Mouse (Mus musculus) hindbrain, embryonic 13.5 days (tissue): ENCODE results near the gene 2810408A11Rik. TPM values are rescaled to one million over a fixed set of nuclear protein-coding genes. Genes with fewer than 3 reads are reported as not detected.
A peak's percentile ranks its signal among the peaks of the same experiment; 100 is the strongest.
"Not testable (repeated sequence)": the region's sequence is repeated elsewhere in the genome, so short reads cannot be mapped to it uniquely, and the experiment has no call there.

Experiments
- ATAC-seq: fragments of 200-750 bp; cut with Nextera tagmentation; 2 replicates; pipeline ENCODE4 v1.8.0; 2017; ENCODE audit warnings: moderate TSS enrichment; ENCODE audit not compliant: low FRiP score
- H3K27ac ChIP-seq: fragments of 300-500 bp; sonication (generic); 2 replicates; pipeline ENCODE4 v1.5.1; 2015; ENCODE audit warnings: inconsistent platforms, mild to moderate bottlenecking, moderate library complexity
- H3K27me3 ChIP-seq: fragments of 300-500 bp; sonication (generic); 2 replicates; pipeline ENCODE4 v1.6.1; 2015; ENCODE audit warnings: mild to moderate bottlenecking, inconsistent platforms
- H3K36me3 ChIP-seq: fragments of 300-500 bp; sonication (generic); 2 replicates; pipeline ENCODE4 v1.6.1; 2015; ENCODE audit warnings: mild to moderate bottlenecking, inconsistent platforms
- H3K4me1 ChIP-seq: fragments of 300-500 bp; sonication (generic); replicated peaks from 2 replicates; pipeline ENCODE4 v1.6.1; 2015; ENCODE audit warnings: inconsistent platforms
- H3K4me2 ChIP-seq: fragments of 300-500 bp; sonication (generic); 2 replicates; pipeline ENCODE4 v1.6.1; 2015; ENCODE audit warnings: inconsistent platforms, mild to moderate bottlenecking, moderate library complexity
- H3K4me3 ChIP-seq: fragments of 300-500 bp; sonication (generic); 2 replicates; pipeline ENCODE4 v1.5.1; 2015; ENCODE audit warnings: mild to moderate bottlenecking, inconsistent platforms
- H3K9ac ChIP-seq: fragments of 300-500 bp; sonication (generic); 2 replicates; pipeline ENCODE4 v1.6.1; 2015; ENCODE audit warnings: mild to moderate bottlenecking, inconsistent platforms
- H3K9me3 ChIP-seq: fragments of 300-500 bp; sonication (generic); 2 replicates; pipeline ENCODE4 v1.6.1; 2016; ENCODE audit warnings: inconsistent platforms
- WGBS: fragments of 180-500 bp; shearing (Covaris S2); methylation state at CpG from one replicate; pipeline ENCODE4 v1.1.7; 2015; 5-methylcytosine and 5-hydroxymethylcytosine counted together
- polyA plus RNA-seq: library from polyadenylated mRNA; unstranded; fragments of >200 nt; fragmentation: Nextera tagmentation; extraction: Ambion mirVana; gene quantifications from 2 replicates; pipeline ENCODE4 v1.2.1, GENCODE M21; 2015

Gene 2810408A11Rik
- polyA plus RNA-seq, 1 experiment from 2014 or later, result 10.3 TPM

GRCm38 (mm10) chr11:69870289-69871069 is 30.3 kb downstream of the 2810408A11Rik start:
- Histone ChIP-seq H3K9me3 (no peaks in the 10 kb centered on the region), H3K9ac (no peak overlapping the region), H3K4me2 (no peak overlapping the region), H3K4me3 (no peak overlapping the region), H3K36me3 (no peaks in the 10 kb centered on the region), H3K27ac (no peak overlapping the region), H3K4me1 (no peaks in the 10 kb centered on the region), H3K27me3 (no peaks in the 10 kb centered on the region; the same call in 1 of the 2 replicates)
- 94% methylated on average over 2 of the region's 2 CpGs for WGBS
- ATAC-seq, result no peak

GRCm38 (mm10) chr11:69867335-69867734 is 33.5 kb downstream of the 2810408A11Rik start:
- Histone ChIP-seq H3K4me3 (no peak overlapping the region), H3K9me3 (no peaks in the 10 kb centered on the region), H3K36me3 (no peaks in the 10 kb centered on the region), H3K27me3 (no peaks in the 10 kb centered on the region; the same call in 1 of the 2 replicates), H3K4me1 (no peaks in the 10 kb centered on the region), H3K4me2 (no peak overlapping the region), H3K9ac (0 out of 2 replicates have a peak overlapping the region, but pooled peaks have one; percentile 39), H3K27ac (no peak overlapping the region)
- 73% methylated on average over 9 of the region's 9 CpGs for WGBS
- no peak for ATAC-seq

- ATAC-seq, result no peak
- Histone ChIP-seq H3K4me2 (no peak overlapping the region), H3K9ac (no peak overlapping the region; the same call in 1 of the 2 replicates), H3K36me3 (no peaks in the 10 kb centered on the region), H3K27ac (no peak overlapping the region), H3K27me3 (no peaks in the 10 kb centered on the region; the same call in 1 of the 2 replicates), H3K9me3 (no peaks in the 10 kb centered on the region), H3K4me3 (no peak overlapping the region), H3K4me1 (no peaks in the 10 kb centered on the region)
- 79% methylated on average over 9 of the region's 9 CpGs for WGBS
These were observed 35.2 kb downstream of the 2810408A11Rik start for GRCm38 (mm10) chr11:69865561-69865960.

- no peak overlapping the region for H3K4me3 ChIP-seq
- ATAC-seq, result no peak
- 56% methylated on average over 8 of the region's 8 CpGs for WGBS
These were observed 36.5 kb downstream of the 2810408A11Rik start for GRCm38 (mm10) chr11:69864138-69864860.

GRCm38 (mm10) chr11:69863729-69864128 is 37.1 kb downstream of the 2810408A11Rik start:
- H3K4me2 ChIP-seq, H3K4me3 ChIP-seq, H3K36me3 ChIP-seq, H3K4me1 ChIP-seq, H3K27ac ChIP-seq, H3K9ac ChIP-seq, ATAC-seq, H3K9me3 ChIP-seq: not testable (repeated sequence)
- peaks cover 12% of the 10 kb centered on the region for H3K27me3 ChIP-seq
- WGBS, result 83% methylated on average over 3 of the region's 3 CpGs

More at GRCm38 (mm10) chr11:69864138-69864860, 36.5 kb downstream of the 2810408A11Rik start:
- no peaks in the 10 kb centered on the region for H3K36me3 ChIP-seq
- no peaks in the 10 kb centered on the region for H3K4me1 ChIP-seq
- no peak overlapping the region for H3K9ac ChIP-seq
- H3K9me3 ChIP-seq, result no peaks in the 10 kb centered on the region
- H3K27ac ChIP-seq, result no peak overlapping the region
- H3K27me3 ChIP-seq, result peaks cover 6% of the 10 kb centered on the region
- no peak overlapping the region for H3K4me2 ChIP-seq

GRCm38 (mm10) chr11:69858113-69858998 is 42.4 kb downstream of the 2810408A11Rik start, which contains the start of gene Tnk1:
Gene Tnk1, minus strand, starts transcription at chr11:69858730.
- H3K4me1 ChIP-seq, result peaks cover 6% of the 10 kb centered on the region; the same call in 1 of the 2 replicates

GRCm38 (mm10) chr11:69855347-69855746 is 45.4 kb downstream of the 2810408A11Rik start:
- WGBS, result 17% methylated on average over 16 of the region's 16 CpGs
- Histone ChIP-seq H3K4me3 (no peak overlapping the region), H3K9me3 (no peaks in the 10 kb centered on the region), H3K27ac (no peak overlapping the region), H3K36me3 (peaks cover 25% of the 10 kb centered on the region), H3K9ac (no peak overlapping the region), H3K4me1 (peaks cover 7% of the 10 kb centered on the region), H3K4me2 (no peak overlapping the region), H3K27me3 (peaks cover 35% of the 10 kb centered on the region)
- ATAC-seq, result no peak

More at GRCm38 (mm10) chr11:69858113-69858998, 42.4 kb downstream of the 2810408A11Rik start, which contains the start of gene Tnk1:
- no peak within 1 kb of the TSS for H3K9ac ChIP-seq
- no peaks in the 10 kb centered on the region for H3K36me3 ChIP-seq
- peaks cover 35% of the 10 kb centered on the region for H3K27me3 ChIP-seq
- ATAC-seq, result no peak
- no peak within 1 kb of the TSS for H3K27ac ChIP-seq
- 23% methylated on average over 30 of the region's 30 CpGs for WGBS
- H3K4me2 ChIP-seq, result no peak within 1 kb of the TSS
- no peaks in the 10 kb centered on the region for H3K9me3 ChIP-seq
- no peak within 1 kb of the TSS for H3K4me3 ChIP-seq

- Histone ChIP-seq H3K4me3 (no peak overlapping the region), H3K4me1 (peaks cover 14% of the 10 kb centered on the region), H3K9me3 (no peaks in the 10 kb centered on the region), H3K36me3 (peaks cover 32% of the 10 kb centered on the region), H3K27ac (no peak overlapping the region; the same call in 1 of the 2 replicates), H3K27me3 (peaks cover 32% of the 10 kb centered on the region), H3K4me2 (no peak overlapping the region), H3K9ac (no peak overlapping the region)
- ATAC-seq, result no peak
- 88% methylated on average over 10 of the region's 10 CpGs for WGBS
These were observed 46.1 kb downstream of the 2810408A11Rik start for GRCm38 (mm10) chr11:69854680-69855079.

GRCm38 (mm10) chr11:69853994-69854393 is 46.8 kb downstream of the 2810408A11Rik start:
- H3K9ac ChIP-seq, result no peak overlapping the region
- no peak for ATAC-seq
- peaks cover 18% of the 10 kb centered on the region for H3K4me1 ChIP-seq
- no peak overlapping the region for H3K27ac ChIP-seq
- peaks cover 39% of the 10 kb centered on the region for H3K36me3 ChIP-seq
- H3K9me3 ChIP-seq, result no peaks in the 10 kb centered on the region
- no peak overlapping the region for H3K4me3 ChIP-seq
- H3K27me3 ChIP-seq, result peaks cover 26% of the 10 kb centered on the region
- WGBS, result 78% methylated on average over 7 of the region's 7 CpGs
- no peak overlapping the region for H3K4me2 ChIP-seq

GRCm38 (mm10) chr11:69850754-69851153 is 50.0 kb downstream of the 2810408A11Rik start:
- 79% methylated on average over 8 of the region's 8 CpGs for WGBS
- no peak for ATAC-seq

GRCm38 (mm10) chr11:69849884-69850283 is 50.9 kb downstream of the 2810408A11Rik start:
- ATAC-seq, result no peak
- H3K4me1 ChIP-seq, result peaks cover 45% of the 10 kb centered on the region
- 95% methylated on average over 15 of the region's 15 CpGs for WGBS

More at GRCm38 (mm10) chr11:69850754-69851153, 50.0 kb downstream of the 2810408A11Rik start:
- no peaks in the 10 kb centered on the region for H3K9me3 ChIP-seq
- peaks cover 49% of the 10 kb centered on the region for H3K36me3 ChIP-seq
- H3K4me2 ChIP-seq, result no peak overlapping the region
- H3K27ac ChIP-seq, result no peak overlapping the region
- H3K9ac ChIP-seq, result no peak overlapping the region
- no peak overlapping the region for H3K4me3 ChIP-seq
- no peaks in the 10 kb centered on the region for H3K27me3 ChIP-seq
- peaks cover 43% of the 10 kb centered on the region for H3K4me1 ChIP-seq

More at GRCm38 (mm10) chr11:69849884-69850283, 50.9 kb downstream of the 2810408A11Rik start:
- H3K4me3 ChIP-seq, result no peak overlapping the region
- no peaks in the 10 kb centered on the region for H3K9me3 ChIP-seq
- H3K9ac ChIP-seq, result no peak overlapping the region
- H3K4me2 ChIP-seq, result no peak overlapping the region
- H3K27ac ChIP-seq, result no peak overlapping the region
- H3K27me3 ChIP-seq, result no peaks in the 10 kb centered on the region
- peaks cover 49% of the 10 kb centered on the region for H3K36me3 ChIP-seq
